Mouse (Mus musculus) adrenal gland, adult 8-10 months (tissue): ENCODE measurements around the gene Gm4871. TPM values are rescaled to one million over a fixed set of nuclear protein-coding genes. Genes with fewer than 3 reads are reported as not detected.
A peak's percentile ranks its signal among the peaks of the same experiment; 100 is the strongest.
"Not testable (repeated sequence)": the region's sequence is repeated elsewhere in the genome, so short reads cannot be mapped to it uniquely, and the experiment has no call there.

Experiments
- DNase-seq: peaks from one replicate; pipeline ENCODE4 v3.0.0; 2022
- total RNA-seq, 4 experiments: library from RNA; stranded (reverse); gene quantifications; 2 replicates each; pipeline ENCODE4 v1.2.4; 2022

Gene Gm4871
- total RNA-seq: not detected

GRCm38 (mm10) chr5:145032391-145032790 is at the start of gene Gm4871:
Gene Gm4871 (minus strand): TSS chr5:145032754.
- DNase-seq: peak; percentile 34

GRCm38 (mm10) chr5:145081866-145082613 is 49.5 kb upstream of the Gm4871 start:
- DNase-seq: no peak

GRCm38 (mm10) chr5:145075081-145075480 is 42.5 kb upstream of the Gm4871 start:
- no peak for DNase-seq

- DNase-seq: no peak
Observed at GRCm38 (mm10) chr5:145071342-145071741, 38.8 kb upstream of the Gm4871 start.

GRCm38 (mm10) chr5:145069707-145070106 is 37.2 kb upstream of the Gm4871 start:
- peak; percentile 25 for DNase-seq

DNA sequence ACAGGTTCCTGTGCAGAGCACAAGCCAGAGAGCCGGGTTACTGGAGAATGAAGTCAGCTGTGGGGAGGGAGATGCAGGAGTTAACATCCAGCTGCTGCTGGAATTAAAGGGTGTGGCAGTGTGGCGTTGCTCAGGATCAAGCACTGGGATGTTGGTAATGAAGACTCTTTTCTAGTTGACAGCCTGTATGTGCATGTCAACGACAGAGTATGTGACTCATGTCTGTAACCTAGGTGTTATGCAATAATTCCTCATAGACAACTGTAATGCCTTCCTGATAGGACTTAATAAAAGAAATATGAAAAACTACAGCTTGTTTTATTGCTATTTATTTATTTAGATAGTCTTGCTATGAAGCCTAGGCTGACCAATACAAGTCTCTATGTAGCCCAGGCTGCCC is 36.3 kb upstream of the Gm4871 start:
- DNase-seq: no peak

- DNase-seq: no peak
Observed at GRCm38 (mm10) chr5:145064765-145065340, 32.3 kb upstream of the Gm4871 start.

DNA sequence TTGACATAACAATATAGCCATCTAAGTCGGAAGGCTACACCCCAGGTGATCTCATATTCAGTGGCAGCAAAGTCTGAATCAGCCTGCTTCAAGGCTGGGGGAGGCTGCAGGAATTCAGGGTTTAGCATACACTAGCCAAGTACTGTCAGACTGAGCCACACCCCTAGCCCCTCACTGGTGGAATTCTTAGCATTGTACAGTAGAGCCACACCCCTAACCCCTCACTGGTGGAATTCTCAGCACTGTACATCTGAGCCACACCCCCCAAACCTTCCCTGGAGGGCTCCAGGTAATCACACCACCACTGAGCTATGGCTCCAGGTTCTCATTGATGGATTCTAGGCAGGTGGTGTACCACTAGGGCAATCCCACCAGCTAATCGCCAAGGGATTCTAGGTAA is 27.0 kb upstream of the Gm4871 start:
- DNase-seq: no peak

DNA sequence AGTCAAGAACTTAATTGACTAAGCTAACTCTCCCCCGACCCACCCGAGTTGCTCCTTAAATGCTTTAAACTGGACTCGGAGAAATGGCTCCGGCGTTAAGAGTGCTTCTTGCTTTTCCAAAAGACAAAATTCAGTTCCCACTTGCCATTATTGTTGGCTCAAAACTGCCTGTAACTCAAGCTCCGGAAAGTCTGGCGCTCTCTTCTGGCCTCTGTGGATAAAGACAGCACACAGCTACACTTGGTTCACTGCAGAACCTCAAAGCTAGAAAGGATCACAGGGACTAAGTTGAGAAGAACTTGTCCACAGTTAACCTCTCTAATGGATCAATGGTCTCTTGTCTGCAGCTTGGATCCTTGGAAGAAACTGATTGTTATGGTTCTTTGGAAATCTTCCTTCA is 26.2 kb upstream of the Gm4871 start:
- no peak for DNase-seq

- no peak for DNase-seq
Observed at GRCm38 (mm10) chr5:145057907-145058306, 25.4 kb upstream of the Gm4871 start.

DNA sequence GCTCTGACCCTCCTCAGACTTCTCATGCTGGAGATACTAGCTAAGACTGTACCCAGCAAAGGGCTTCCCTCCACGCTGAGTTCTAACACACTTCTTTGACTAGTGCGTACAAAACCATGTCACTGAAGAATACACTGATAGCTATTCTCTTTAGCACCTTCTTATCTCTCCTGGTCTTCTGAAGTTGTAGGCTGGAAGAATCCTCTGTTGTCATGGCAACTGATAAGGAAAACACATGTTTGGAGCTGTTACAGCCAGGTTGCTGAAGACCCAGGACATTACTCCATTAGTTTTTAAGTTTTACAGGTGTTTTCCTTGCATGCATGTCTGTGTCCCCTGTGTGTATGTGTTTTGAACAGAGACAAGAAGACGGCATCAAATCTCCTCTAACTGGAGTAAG is 21.6 kb upstream of the Gm4871 start:
- DNase-seq: not testable (repeated sequence)

DNA sequence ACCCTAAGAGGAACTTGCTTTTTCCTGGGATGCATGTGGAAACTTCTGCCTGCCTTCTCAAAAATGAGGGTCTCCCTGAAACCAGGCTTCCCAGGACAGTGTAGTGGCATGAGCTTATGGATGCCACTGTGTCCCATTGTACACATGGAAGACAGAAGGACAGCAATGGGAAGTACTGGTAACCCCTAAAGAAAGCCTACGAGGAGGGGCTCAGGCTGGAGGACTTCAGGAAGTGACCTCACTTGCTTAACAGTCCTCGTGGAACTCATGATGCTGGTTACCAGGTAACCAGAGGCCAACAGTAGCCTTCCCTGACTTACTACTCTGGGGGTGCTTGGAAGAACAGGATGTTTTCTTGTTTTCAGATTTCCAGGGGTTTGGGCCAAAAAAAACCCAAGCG is 10.1 kb upstream of the Gm4871 start, which contains the start of gene 1700018F24Rik:
Gene 1700018F24Rik (plus strand): TSS at position 301 of the 400 bp plus-strand sequence.
- not testable (repeated sequence) for DNase-seq

DNA sequence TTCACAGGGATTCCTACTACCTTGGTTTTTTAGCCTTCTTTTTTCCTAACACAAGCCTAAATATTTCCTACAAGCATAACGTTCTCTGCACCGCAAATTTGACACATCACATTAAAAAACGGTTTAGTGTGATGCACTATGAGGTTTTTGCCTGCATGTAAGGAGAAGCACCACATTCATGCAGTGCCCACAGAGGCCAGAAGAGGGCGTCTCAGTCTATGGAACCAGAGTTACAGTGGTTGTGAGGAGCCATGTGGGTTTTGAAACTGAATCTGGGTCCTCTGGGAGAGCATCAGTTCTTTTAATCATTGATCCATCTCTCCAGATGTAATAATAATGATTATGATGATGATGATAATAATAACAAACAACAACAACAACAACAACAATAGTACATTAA is 9.1 kb upstream of the Gm4871 start:
- no peak for DNase-seq

DNA sequence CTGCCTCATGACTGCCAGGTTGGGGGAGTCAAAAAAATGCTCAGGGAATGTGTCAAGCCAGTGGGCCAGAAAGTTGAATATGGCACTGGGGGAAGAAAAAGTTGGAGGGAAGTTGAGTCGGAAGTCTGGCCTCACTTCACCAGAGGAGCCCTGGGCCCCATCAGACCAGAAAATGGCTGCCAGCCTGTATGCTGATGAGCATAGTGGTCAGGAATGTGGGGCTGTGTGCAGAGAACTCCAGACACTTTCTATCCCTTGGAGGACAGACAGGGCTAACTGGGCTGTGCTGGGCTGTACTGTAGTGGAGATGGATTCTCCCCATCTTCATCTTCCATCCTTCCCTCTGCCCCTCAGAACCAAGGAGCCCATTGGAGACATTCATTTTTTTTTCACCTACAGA is 2.1 kb downstream of the Gm4871 start:
- not testable (repeated sequence) for DNase-seq

DNA sequence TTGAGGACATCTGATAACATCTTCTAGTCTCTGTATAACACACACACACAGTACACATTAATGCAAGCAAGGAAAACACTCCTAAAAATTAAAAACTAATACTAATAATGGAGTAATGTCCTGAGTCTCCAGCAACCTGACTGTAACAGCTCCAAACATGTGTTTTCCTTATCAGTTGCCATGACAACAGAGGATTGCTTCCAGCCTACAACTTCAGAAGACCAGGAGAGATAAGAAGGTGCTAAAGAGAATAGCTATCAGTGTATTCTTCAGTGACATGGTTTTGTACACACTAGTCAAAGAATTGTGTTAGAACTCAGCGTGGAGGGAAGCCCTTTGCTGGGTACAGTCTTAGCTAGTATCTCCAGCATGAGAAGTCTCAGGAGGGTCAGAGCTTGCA is 11.8 kb downstream of the Gm4871 start:
- not testable (repeated sequence) for DNase-seq

DNA sequence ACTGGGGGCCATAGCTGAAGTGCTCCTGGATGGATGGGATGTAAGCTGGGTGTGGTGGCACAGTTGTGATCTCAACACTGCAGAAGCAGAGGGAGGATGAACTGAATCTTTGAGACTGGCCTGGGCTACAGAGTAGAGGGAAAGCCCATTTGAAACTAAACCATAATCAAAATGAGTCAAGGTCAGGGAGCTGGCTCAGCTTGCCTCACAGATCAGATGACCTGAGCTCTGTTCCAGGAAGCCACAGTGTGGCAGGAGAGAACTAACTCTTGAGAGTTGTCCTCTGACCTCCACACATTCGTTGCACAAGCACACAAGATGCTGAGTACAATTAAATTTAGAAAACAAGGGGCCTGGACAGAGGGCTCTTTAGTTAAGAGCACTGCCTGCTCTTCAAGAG is 12.3 kb downstream of the Gm4871 start:
- DNase-seq: peak; percentile 29

DNA sequence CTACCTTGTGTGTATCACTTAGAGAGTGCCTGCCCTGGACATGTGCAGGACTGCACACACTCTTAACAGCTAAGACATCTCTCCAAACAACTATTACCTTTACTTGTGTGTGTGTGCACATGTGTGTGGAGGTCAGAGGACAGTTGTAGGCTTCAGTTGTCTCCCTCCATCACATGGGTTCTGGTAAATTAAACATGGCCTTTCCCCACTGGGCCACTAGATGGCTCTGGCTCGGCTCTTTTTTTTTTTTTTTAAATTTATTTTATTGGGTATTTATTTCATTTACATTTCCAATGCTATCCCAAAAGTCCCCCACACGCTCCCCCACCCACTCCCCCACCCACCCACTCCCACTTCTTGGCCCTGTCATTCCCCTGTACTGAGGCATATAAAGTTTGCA is 15.8 kb downstream of the Gm4871 start:
- not testable (repeated sequence) for DNase-seq

GRCm38 (mm10) chr5:145014278-145014677 is 18.3 kb downstream of the Gm4871 start:
- DNase-seq: no peak

DNA sequence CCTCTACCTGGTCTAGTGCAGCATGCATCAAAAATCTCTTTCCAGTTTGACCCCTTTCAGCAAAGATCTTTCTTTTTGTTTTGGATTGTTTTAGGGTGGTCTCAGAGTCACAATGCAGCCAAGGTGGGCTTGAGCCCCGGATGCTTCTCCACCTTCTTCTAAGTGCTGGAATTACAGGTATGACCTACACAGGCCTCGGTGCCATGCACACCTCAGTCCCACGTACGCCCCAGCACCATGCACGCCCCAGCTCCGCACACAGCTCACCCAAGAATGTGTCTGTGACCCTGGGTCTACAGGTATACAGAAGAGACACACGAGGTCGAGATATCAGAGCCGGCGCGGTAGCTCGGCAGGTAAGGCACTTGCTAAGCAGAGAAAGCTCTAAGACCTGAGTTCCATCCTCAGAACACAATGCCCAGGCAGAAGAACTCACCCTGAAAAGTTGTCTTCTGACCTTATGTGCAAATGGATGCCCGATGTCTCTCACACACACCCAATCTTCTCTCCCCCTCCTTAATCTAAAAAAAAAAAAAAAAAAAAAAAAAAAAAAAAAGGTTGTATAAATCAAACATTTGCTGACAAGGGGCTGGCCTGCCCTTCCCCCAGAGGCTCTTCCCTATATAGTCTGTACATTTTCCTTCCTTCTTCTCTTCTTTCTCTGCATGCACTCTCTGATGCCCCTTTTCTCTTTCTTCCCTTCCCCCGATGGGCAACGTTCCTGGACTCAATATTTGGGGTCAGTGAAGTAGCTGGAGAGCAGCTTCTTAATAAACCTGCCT is 23.5 kb downstream of the Gm4871 start:
- no peak for DNase-seq

DNA sequence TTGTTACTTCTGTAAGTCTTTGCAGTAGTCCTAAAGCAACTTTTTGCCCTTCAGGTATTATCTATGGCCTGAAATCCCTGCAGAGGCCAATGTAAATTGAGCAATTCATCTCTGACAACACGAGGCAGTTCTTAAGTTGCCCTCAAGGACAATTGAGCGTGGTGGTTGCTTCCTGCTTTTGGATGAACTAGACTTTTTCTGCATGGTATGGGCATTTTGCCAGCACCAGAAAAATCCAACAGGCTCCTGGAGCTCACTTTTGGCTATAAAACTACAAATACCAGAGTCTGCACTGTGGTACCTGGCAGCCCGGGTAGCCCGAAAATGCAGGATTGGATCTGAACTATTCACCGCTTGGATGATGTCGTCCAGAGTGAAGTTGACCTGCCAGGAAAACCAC is 27.0 kb downstream of the Gm4871 start:
- peak; percentile 27 for DNase-seq

DNA sequence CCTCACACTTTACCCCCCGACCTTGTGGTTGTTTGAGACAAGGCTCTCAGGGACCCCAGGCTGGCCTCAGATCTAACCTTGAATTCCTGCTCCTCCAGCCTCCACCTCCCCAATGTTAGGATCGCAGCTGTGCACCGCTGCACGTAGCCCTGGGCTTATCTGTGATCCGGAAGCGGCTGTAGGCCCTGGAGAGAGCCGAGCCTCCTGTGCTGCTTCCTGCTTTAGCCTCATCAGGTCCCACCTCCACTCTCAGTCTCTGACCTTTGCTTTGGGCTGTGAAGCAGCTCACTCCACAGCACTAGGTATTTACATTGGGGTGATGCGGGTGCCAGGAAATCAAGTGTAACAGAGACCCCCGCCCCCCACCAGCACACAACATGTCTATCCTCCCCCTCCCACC is 28.1 kb downstream of the Gm4871 start:
- no peak for DNase-seq

DNA sequence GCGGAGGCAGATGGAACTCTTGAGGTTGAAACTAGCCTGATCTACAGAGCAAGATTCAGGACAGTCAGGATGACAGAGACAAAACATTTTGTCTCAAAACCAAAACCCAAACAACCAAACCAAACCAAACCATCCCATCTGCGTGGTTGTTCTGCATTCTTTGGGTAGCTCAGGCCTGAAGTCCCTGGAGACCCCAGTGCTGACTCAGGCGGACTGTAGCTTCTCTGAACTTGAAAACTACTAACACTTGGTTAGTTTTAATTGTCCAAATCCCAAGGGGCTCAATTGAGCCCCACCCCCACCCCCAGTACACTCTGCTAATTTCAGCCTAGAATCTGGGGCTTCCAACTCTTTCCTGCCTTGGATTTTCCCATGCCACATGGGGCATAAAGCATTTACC is 29.2 kb downstream of the Gm4871 start:
- no peak for DNase-seq

DNA sequence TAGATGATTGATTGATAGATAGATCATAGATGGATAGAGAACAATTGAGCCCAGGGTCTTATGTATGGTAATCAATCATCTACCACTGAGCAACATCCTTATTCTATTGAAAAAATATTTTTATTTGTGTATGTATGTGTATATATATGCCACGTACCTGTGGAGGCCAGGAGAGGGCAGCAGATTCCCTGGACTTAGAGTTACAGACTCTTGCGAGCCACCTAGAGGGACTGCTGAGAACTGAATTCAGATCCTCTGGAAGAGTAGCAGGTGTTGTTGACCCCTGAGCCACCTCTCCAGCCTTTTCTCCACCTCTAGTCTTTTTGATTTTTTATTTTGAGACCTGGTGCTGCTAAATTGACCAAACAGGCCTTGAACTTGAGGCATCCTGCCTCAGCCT is 34.1 kb downstream of the Gm4871 start:
- DNase-seq: no peak

- no peak for DNase-seq
Observed at GRCm38 (mm10) chr5:144990481-144990880, 42.1 kb downstream of the Gm4871 start.
